Mouse (Mus musculus) E14TG2a.4 (cell line): Measurements from ENCODE around the gene Arhgap23.

Source experiments
- CTCF ChIP-seq: conservative IDR thresholded peaks from 2 replicates; pipeline ENCODE4 v1.5.1; 2014; ENCODE audit warnings: low read length
- POU5F1 ChIP-seq: IDR thresholded peaks from 2 replicates; pipeline ENCODE4 v1.6.1; 2014; ENCODE audit warnings: low read length, borderline replicate concordance

- TF ChIP-seq CTCF (no peak), POU5F1 (no peak)
Observed at GRCm38 (mm10) chr11:97432983-97433539, 17.7 kb downstream of the Arhgap23 start.
